Mouse (Mus musculus) right cerebral cortex, adult 2 months (tissue): ENCODE data around the gene Wfdc6a.
"Not testable (repeated sequence)": the region's sequence is repeated elsewhere in the genome, so short reads cannot be mapped to it uniquely, and the experiment has no call there.

Source experiments
- DNase-seq, 2 experiments: peaks; one replicate each; pipeline ENCODE4 v3.0.0; 2021 to 2022; ENCODE audit warnings: low spot score in 2 of 2

The Wfdc6a gene

GRCm38 (mm10) chr2:164585025-164585725, at the start of gene Wfdc6a:
Gene Wfdc6a, minus strand, starts transcription at chr2:164585447.
- DNase-seq = not testable (repeated sequence)

GRCm38 (mm10) chr2:164621775-164622174, 36.5 kb upstream of the Wfdc6a start:
- DNase-seq = no peak

GRCm38 (mm10) chr2:164619050-164619449, 33.8 kb upstream of the Wfdc6a start:
- no peak for DNase-seq

- no peak for DNase-seq
Observed at GRCm38 (mm10) chr2:164615386-164615785, 30.1 kb upstream of the Wfdc6a start.

- not testable (repeated sequence) for DNase-seq
Observed at GRCm38 (mm10) chr2:164613471-164613870, 28.2 kb upstream of the Wfdc6a start, which contains the start of the genes Wfdc6b and Wfdc8. Gene Wfdc6b, plus strand, starts transcription at chr2:164613522. Gene Wfdc8, minus strand, starts transcription at chr2:164613626.

- no peak for DNase-seq
Observed at GRCm38 (mm10) chr2:164608781-164609180, 23.5 kb upstream of the Wfdc6a start.

- peak; percentile 6 to 23 for DNase-seq
Observed at GRCm38 (mm10) chr2:164604411-164604810, 19.2 kb upstream of the Wfdc6a start.

- DNase-seq = no peak
Observed at GRCm38 (mm10) chr2:164603482-164603881, 18.2 kb upstream of the Wfdc6a start.

GRCm38 (mm10) chr2:164600179-164600578, 14.9 kb upstream of the Wfdc6a start:
- no peak for DNase-seq

GRCm38 (mm10) chr2:164593494-164593893, 8.2 kb upstream of the Wfdc6a start, which contains the start of gene Eppin:
Gene Eppin, minus strand, starts transcription at chr2:164593594.
- no peak for DNase-seq

GRCm38 (mm10) chr2:164592014-164592413, 6.8 kb upstream of the Wfdc6a start:
- peak; percentile 13 to 48 for DNase-seq

GRCm38 (mm10) chr2:164573359-164573758, 11.9 kb downstream of the Wfdc6a start, which contains the start of gene Spint3:
Gene Spint3, minus strand, starts transcription at chr2:164573459.
- DNase-seq = not testable (repeated sequence)

GRCm38 (mm10) chr2:164567460-164567859, 17.8 kb downstream of the Wfdc6a start:
- no peak for DNase-seq

GRCm38 (mm10) chr2:164566997-164567396, 18.2 kb downstream of the Wfdc6a start:
- no peak for DNase-seq

GRCm38 (mm10) chr2:164564346-164564745, 20.9 kb downstream of the Wfdc6a start:
- DNase-seq = no peak

- peak; percentile 52 to 61 for DNase-seq
Observed at GRCm38 (mm10) chr2:164563339-164564038, 21.8 kb downstream of the Wfdc6a start.

GRCm38 (mm10) chr2:164562391-164563188, 22.7 kb downstream of the Wfdc6a start, which contains the start of gene Wfdc2:
Gene Wfdc2, plus strand, starts transcription at chr2:164562413.
- no peak for DNase-seq

- no peak for DNase-seq
Observed at GRCm38 (mm10) chr2:164560106-164560505, 25.1 kb downstream of the Wfdc6a start.

GRCm38 (mm10) chr2:164558991-164559645, 26.1 kb downstream of the Wfdc6a start:
- no peak for DNase-seq

- DNase-seq = peak; percentile 61 to 66
Observed at GRCm38 (mm10) chr2:164558426-164558825, 26.8 kb downstream of the Wfdc6a start.

GRCm38 (mm10) chr2:164551502-164551901, 33.7 kb downstream of the Wfdc6a start:
- DNase-seq = no peak
